Mouse (Mus musculus) kidney, adult 2 months (tissue): ENCODE results near the gene Rnaseh2c. TPM values are rescaled to one million over a fixed set of nuclear protein-coding genes. Genes with fewer than 3 reads are reported as not detected.

Experiments
- DNase-seq: peaks from one replicate; pipeline ENCODE4 v3.0.0; 2021
- H3K27ac ChIP-seq: fragments of 200-500 bp; 2 replicates; pipeline ENCODE4 v1.5.1; 2012; ENCODE audit warnings: low read depth, low read length, control low read depth, inconsistent platforms; ENCODE audit not compliant: insufficient read depth
- H3K27me3 ChIP-seq: fragments of 200-500 bp; replicated peaks from 2 replicates; pipeline ENCODE4 v1.6.1; 2012; ENCODE audit warnings: mild to moderate bottlenecking, moderate library complexity, low read length, inconsistent platforms; ENCODE audit not compliant: control insufficient read depth, insufficient read depth
- H3K36me3 ChIP-seq: fragments of 200-500 bp; 2 replicates; pipeline ENCODE4 v1.6.1; 2012; ENCODE audit warnings: mild to moderate bottlenecking, moderate library complexity, low read length, inconsistent platforms; ENCODE audit not compliant: control insufficient read depth, insufficient read depth
- H3K4me1 ChIP-seq: fragments of 200-500 bp; 2 replicates; pipeline ENCODE4 v1.6.1; 2011; ENCODE audit warnings: low read length; ENCODE audit not compliant: control insufficient read depth, insufficient read depth
- H3K4me3 ChIP-seq: fragments of 200-500 bp; 2 replicates; pipeline ENCODE4 v1.5.1; 2011; ENCODE audit warnings: mild to moderate bottlenecking, low read depth, low read length, control low read depth; ENCODE audit not compliant: insufficient read depth
- CTCF ChIP-seq: fragments of 200-500 bp; conservative IDR thresholded peaks from 2 replicates; pipeline ENCODE4 v1.5.1; 2011; ENCODE audit warnings: low read depth, mild to moderate bottlenecking, control low read depth, low read length, moderate library complexity, mixed read lengths; ENCODE audit not compliant: insufficient read depth, insufficient read length
- POLR2A ChIP-seq: fragments of 200-500 bp; IDR thresholded peaks from one replicate; pipeline ENCODE4 v1.6.1; 2011; ENCODE audit warnings: low read depth, low read length, control low read depth
- WGBS: fragments of 180-500 bp; shearing (Covaris S2); methylation state at CpG from one replicate; pipeline ENCODE4 v1.1.7; 2018; 5-methylcytosine and 5-hydroxymethylcytosine counted together
- polyA plus RNA-seq: library from polyadenylated mRNA; depleted of rRNA; stranded (reverse); fragments of >200 nt; gene quantifications from 2 replicates; pipeline ENCODE4 v1.2.3, GENCODE M21; 2012

Rnaseh2c gene
- polyA plus RNA-seq, 1 experiment, result 62.3 TPM

DNA sequence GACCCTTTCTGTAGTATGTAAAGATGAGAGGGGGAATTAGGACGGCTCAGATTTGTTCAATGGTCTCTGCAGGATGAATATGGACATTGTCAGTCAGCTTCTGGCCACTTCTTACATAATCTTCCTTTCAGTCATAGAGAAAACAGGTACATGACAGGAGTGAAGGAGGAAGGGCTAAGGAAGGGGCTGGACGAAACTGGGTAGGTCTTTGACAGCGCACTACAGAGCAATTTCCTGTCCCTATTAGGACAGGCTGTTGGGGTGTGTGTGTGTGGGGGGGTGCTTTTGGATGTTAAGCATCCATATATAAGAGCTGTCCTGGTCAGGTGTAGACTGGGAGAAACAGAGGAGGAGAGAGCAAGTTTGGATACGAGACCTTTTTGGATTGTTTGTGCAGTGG, 2.4 kb upstream of the Rnaseh2c start:
- DNase-seq, result no peak
- H3K27me3 ChIP-seq, result no peaks in the 10 kb centered on the region
- H3K4me3 ChIP-seq, result no peak overlapping the region
- peaks cover 5% of the 10 kb centered on the region; the same call in 1 of the 2 replicates for H3K4me1 ChIP-seq
- no peak overlapping the region for H3K27ac ChIP-seq
- TF ChIP-seq CTCF (no peak), POLR2A (no peak)
- WGBS, result 73% methylated on average over 4 of the region's 4 CpGs
- H3K36me3 ChIP-seq, result no peaks in the 10 kb centered on the region

GRCm38 (mm10) chr19:5603664-5604063, 2.0 kb downstream of the Rnaseh2c start:
- no peak overlapping the region for H3K27ac ChIP-seq
- 82% methylated on average over 7 of the region's 7 CpGs for WGBS
- TF ChIP-seq CTCF (no peak), POLR2A (no peak)
- H3K4me3 ChIP-seq, result no peak overlapping the region
- no peak for DNase-seq
- H3K27me3 ChIP-seq, result no peaks in the 10 kb centered on the region
- H3K36me3 ChIP-seq, result no peaks in the 10 kb centered on the region
- peaks cover 5% of the 10 kb centered on the region; the same call in 1 of the 2 replicates for H3K4me1 ChIP-seq

- WGBS, result 87% methylated on average over 7 of the region's 7 CpGs
- no peak overlapping the region for H3K27ac ChIP-seq
- H3K4me3 ChIP-seq, result no peak overlapping the region
- peaks cover 7% of the 10 kb centered on the region; the same call in 1 of the 2 replicates for H3K4me1 ChIP-seq
- H3K27me3 ChIP-seq, result no peaks in the 10 kb centered on the region
- no peak for TF ChIP-seq POLR2A
- no peak for TF ChIP-seq CTCF
- no peaks in the 10 kb centered on the region for H3K36me3 ChIP-seq
- no peak for DNase-seq
Observed at GRCm38 (mm10) chr19:5605126-5605525, 3.5 kb downstream of the Rnaseh2c start.

GRCm38 (mm10) chr19:5606196-5606595, 4.5 kb downstream of the Rnaseh2c start:
- no peak for DNase-seq
- H3K36me3 ChIP-seq, result no peaks in the 10 kb centered on the region
- WGBS, result 75% methylated on average over 8 of the region's 8 CpGs
- H3K4me3 ChIP-seq, result no peak overlapping the region
- H3K27me3 ChIP-seq, result no peaks in the 10 kb centered on the region
- H3K4me1 ChIP-seq, result peaks cover 11% of the 10 kb centered on the region; the same call in 1 of the 2 replicates
- TF ChIP-seq POLR2A, result no peak
- TF ChIP-seq CTCF, result no peak
- H3K27ac ChIP-seq, result no peak overlapping the region

DNA sequence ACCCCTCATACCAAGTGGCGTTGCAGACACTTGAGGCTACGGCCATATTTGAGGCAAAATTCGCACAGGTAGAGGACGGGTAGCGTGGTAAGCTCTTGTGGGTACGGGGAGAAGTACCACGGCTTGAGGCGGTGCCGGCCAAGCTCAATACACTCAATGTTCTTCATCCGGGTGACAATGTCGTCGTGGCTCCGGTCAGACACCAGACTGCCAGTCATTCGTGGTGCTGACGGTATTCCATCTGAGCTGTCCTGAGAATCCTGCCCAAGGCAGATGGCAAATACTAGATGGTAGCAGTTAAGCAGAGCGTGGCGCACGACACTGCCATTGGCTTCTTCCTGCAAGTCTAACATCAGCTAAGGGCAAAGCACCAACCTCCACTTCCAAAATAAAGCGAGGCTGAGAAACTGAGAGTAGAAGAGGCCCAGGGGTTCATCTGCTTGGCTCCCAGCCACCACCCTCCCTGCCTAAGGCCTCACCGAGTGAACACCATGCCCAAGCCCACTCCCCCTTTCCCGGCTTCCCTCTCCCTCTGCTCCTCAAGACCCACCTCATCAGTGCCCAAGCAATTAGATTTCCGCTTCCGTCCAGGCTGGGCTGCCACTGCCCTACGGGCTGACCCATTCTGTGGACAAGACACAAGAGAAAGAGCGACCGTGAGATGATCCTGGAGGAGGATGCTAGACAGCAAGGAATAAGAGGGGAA, 6.2 kb downstream of the Rnaseh2c start:
- WGBS, result 94% methylated on average over 26 of the region's 26 CpGs
- no peak overlapping the region for H3K4me3 ChIP-seq
- peaks cover 6% of the 10 kb centered on the region; the same call in 1 of the 2 replicates for H3K4me1 ChIP-seq
- H3K27ac ChIP-seq, result no peak overlapping the region
- TF ChIP-seq POLR2A (no peak), CTCF (no peak)
- H3K36me3 ChIP-seq, result no peaks in the 10 kb centered on the region
- no peaks in the 10 kb centered on the region for H3K27me3 ChIP-seq
- no peak for DNase-seq

DNA sequence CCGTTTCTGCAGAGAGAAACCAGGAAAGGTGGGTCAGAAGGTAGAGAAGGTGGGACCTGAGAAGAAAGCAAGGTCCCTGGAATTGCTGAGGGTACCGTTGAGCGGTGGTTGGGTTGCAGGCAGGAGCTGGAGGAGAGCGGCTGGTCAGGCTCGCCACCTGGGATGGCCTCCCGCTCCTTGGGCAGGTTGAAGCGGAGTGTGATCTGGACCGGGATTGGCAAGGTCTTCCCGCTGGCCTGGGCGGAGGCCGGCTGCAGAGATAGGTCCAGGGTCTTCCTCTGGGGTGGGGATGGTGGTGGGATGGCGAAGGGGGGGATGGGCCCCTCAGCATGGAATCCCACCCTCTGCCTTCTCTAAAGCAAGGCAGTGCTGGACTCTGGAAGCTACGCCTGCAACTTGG, 7.0 kb downstream of the Rnaseh2c start:
- DNase-seq, result no peak
- peaks cover 6% of the 10 kb centered on the region; the same call in 1 of the 2 replicates for H3K4me1 ChIP-seq
- no peak overlapping the region for H3K4me3 ChIP-seq
- H3K27ac ChIP-seq, result no peak overlapping the region
- WGBS, result 94% methylated on average over 13 of the region's 13 CpGs
- no peaks in the 10 kb centered on the region for H3K27me3 ChIP-seq
- no peak for TF ChIP-seq POLR2A
- TF ChIP-seq CTCF, result no peak
- H3K36me3 ChIP-seq, result no peaks in the 10 kb centered on the region

DNA sequence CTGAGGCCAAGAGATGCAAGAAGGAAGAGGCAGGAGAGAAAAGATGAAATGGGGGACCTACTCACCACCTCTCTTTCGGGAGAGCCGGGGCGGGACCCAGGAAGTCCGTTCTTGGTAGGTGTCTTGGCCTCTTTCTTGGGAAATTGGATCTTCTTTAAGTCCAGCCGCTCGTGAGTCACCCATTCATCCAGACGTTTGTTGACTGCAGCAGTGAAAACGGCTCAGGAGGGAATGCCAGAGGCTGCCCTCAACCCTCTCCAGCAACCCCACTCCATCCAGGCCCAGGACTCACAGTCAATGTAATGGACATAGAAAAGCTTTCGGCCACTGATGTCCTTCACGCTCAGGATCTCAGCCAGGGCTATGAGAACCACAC, 7.5 kb downstream of the Rnaseh2c start:
- Histone ChIP-seq H3K4me1 (peaks cover 6% of the 10 kb centered on the region; the same call in 1 of the 2 replicates), H3K36me3 (no peaks in the 10 kb centered on the region), H3K27me3 (no peaks in the 10 kb centered on the region), H3K27ac (peak overlapping the region; percentile 41; the same call in 1 of the 2 replicates), H3K4me3 (peak overlapping the region; percentile 57)
- no peak for DNase-seq
- TF ChIP-seq CTCF (no peak), POLR2A (no peak)
- 41% methylated on average over 10 of the region's 10 CpGs for WGBS
